Mouse (Mus musculus) effector memory CD4-positive, alpha-beta T cell, adult 5 months (primary cell): ENCODE measurements around the gene Elovl2. TPM values are rescaled to one million over a fixed set of nuclear protein-coding genes. Genes with fewer than 3 reads are reported as not detected.

ENCODE experiments used
- polyA plus RNA-seq: library from polyadenylated mRNA; unstranded; fragments of 100-300 nt; shearing (Covaris generic); gene quantifications from one replicate; pipeline ENCODE4 v1.2.1, GENCODE M21; 2017

Elovl2 gene
- not detected for polyA plus RNA-seq

GRCm38 (mm10) chr13:41220304-41220834, at the start of gene Elovl2:
Gene Elovl2, minus strand, starts transcription at chr13:41220405.

DNA sequence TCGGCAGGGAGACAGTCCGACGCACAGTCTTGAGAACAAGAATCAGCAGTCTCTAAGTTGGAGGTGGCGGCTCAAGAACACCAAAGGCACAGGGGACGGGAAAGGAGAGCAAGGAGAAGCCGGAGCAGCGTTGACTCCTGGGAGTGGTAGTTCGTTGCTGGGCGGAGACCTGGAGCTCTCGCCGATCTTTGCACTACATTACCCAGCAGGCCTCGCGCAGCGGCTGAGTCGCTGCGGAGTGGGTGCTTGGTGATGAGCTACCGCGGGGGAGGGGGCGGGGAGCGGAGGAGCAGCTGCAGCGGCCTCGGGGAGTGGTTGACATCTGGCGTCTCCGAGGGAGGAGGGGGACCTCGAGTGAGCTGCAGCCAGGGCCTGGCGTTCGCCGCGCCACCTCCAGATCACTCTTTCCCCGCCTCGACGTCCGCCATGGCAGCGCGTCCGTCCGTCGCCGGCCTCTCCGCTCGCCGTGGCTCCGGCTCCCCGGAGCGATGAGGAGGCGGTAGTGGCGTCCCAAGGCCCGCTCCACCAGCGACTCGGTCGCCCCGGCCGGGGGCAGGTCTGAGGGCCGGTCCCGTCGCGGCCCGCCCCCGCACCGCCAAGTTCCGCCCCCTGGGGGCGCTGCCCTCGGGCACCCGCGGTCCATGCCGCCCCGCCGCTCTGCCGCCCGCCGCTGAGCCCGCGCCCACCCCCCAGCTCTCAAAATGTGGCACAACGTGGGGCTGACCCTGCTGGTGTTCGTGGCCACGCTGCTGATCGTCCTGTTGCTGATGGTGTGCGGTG, 29.5 kb upstream of the Elovl2 start, which contains the start of gene Smim13:
TSS of gene Smim13 (plus strand) at position 307 of the 780 bp plus-strand sequence.

Other genes with a start within 250 kb of the Elovl2 start
- 79.8 TPM for gene Pak1ip1, start 219.4 kb downstream of the Elovl2 start, polyA plus RNA-seq
- gene Tmem14c, start 204.1 kb downstream of the Elovl2 start, polyA plus RNA-seq, result 78.7 TPM
- not detected for gene Mak, start 140.7 kb downstream of the Elovl2 start, polyA plus RNA-seq
- gene Gcm2, start 109.4 kb downstream of the Elovl2 start, polyA plus RNA-seq, result not detected
- gene Sycp2l, start 106.1 kb downstream of the Elovl2 start, polyA plus RNA-seq, result not detected
- 9.9 TPM for gene Smim13, start 29.4 kb upstream of the Elovl2 start, polyA plus RNA-seq
- gene Gm17364, start 53.6 kb upstream of the Elovl2 start, polyA plus RNA-seq, result not detected